In the genomic region with DNA sequence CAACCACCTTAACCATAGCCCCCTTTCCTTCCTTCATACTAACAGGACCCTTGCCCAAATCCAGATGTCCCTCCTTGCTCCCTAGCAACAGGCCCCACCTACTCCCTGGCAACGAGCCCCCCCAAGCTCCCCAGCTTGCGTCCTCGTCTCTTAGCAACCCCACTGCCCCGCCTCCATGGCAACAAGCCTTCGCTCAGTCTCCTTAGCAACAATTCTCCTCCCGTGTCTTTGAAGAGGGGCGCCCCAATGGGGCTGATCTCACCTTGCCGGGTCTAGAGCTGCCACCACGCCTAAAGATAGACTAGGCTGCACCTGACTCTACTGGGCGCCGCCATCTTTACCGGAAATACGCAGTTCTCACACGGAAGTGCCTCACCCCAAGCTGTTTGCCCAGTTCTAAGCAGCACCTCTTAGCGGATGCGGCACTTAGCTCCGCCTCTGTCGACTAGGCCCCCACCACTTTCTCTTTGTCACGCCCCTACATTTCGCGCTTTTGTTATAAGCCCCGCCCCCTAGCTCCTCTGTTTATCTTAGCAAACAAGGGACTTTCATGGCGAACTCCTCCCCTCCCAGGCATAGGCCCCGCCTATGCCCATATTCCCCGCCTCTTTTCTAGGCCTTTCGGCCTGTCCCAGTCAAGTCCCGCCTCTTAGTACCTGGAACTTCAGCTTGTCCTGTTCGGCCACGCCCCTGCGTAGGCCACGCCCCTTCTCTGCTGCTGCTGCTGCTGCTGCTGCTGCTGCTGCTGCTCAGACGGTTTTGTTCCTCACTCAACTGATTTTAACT, we compare ENCODE assay signal across 8 mouse cellular contexts. TPM values are rescaled to one million over a fixed set of nuclear protein-coding genes. Genes with fewer than 3 reads are reported as not detected.
DNase-seq lines count a peak whose midpoint lies in the region; ATAC-seq lines count a peak whose summit lies in the region.

A gene (minus strand): TSS at position 437 of the 786 bp plus-strand sequence.

- peak within 1 kb of the TSS; percentile 83 for H3K27ac ChIP-seq in heart, embryonic 10.5 days
- H3K27ac ChIP-seq in kidney, embryonic 15.5 days: peak within 1 kb of the TSS; percentile 81

- peaks cover 24% of the 10 kb centered on the region for H3K36me3 ChIP-seq in heart, embryonic 10.5 days
- H3K36me3 ChIP-seq in kidney, embryonic 15.5 days: peaks cover 28% of the 10 kb centered on the region

- under 1% methylated on average over 32 of the region's 32 CpGs for WGBS in heart, embryonic 10.5 days
- under 1% methylated on average over 32 of the region's 32 CpGs for WGBS in kidney, embryonic 15.5 days

- peak within 1 kb of the TSS; percentile 80 for H3K4me3 ChIP-seq in heart, embryonic 10.5 days
- peak within 1 kb of the TSS; percentile 89 for H3K4me3 ChIP-seq in kidney, embryonic 15.5 days (replicated peaks)

- H3K4me1 ChIP-seq in heart, embryonic 10.5 days: peaks cover 7% of the 10 kb centered on the region
- H3K4me1 ChIP-seq in kidney, embryonic 15.5 days: peaks cover 12% of the 10 kb centered on the region

- H3K9ac ChIP-seq in kidney, embryonic 15.5 days: peak within 1 kb of the TSS; percentile 59

- no peaks in the 10 kb centered on the region for H3K9me3 ChIP-seq in heart, embryonic 10.5 days
- H3K9me3 ChIP-seq in kidney, embryonic 15.5 days (replicated peaks): no peaks in the 10 kb centered on the region

- DNase-seq in B cell, adult 2 months: peak; percentile 97 to 99
- DNase-seq in brain, adult 2 months (ENCODE audit: low read depth, low spot score): peak; percentile 99
- DNase-seq in heart, embryonic 10.5 days (ENCODE audit: low spot score): peak; percentile 99
- DNase-seq in liver: peak; percentile 99
- DNase-seq in spleen, postnatal 4 days (ENCODE audit: low spot score in 2 of 2): peak; percentile 95 to 97

- ATAC-seq in erythroblast, adult 5-6 weeks (replicated peaks; ENCODE audit: low FRiP score, poor library complexity, severe bottlenecking): peak; percentile 96
- ATAC-seq in kidney, embryonic 15.5 days (replicated peaks; ENCODE audit: low FRiP score): peak; percentile 98
- ATAC-seq in monocyte, adult 5-6 weeks (replicated peaks; ENCODE audit: insufficient number of reproducible peaks, low FRiP score, low TSS enrichment, poor library complexity, severe bottlenecking): peak; percentile 97

- peak within 1 kb of the TSS; percentile 94 for H3K4me2 ChIP-seq in kidney, embryonic 15.5 days

- no peaks in the 10 kb centered on the region for H3K27me3 ChIP-seq in heart, embryonic 10.5 days (ENCODE audit: insufficient read depth, poor library complexity, severe bottlenecking)
- no peaks in the 10 kb centered on the region for H3K27me3 ChIP-seq in kidney, embryonic 15.5 days

RNA-seq across cellular contexts. Expression of the gene that starts here (rescaled TPM):
- 5.0 and 8.3 TPM in 2 replicates for total RNA-seq in erythroblast, adult 5-6 weeks (2015; ENCODE audit: low replicate concordance)
- total RNA-seq in erythroblast, adult 5-6 weeks (2017; ENCODE audit: low replicate concordance): 3.1 and 9.1 TPM in 2 replicates
- polyA plus RNA-seq in heart, embryonic 10.5 days (2016; fragmentation: Nextera tagmentation; extraction: Ambion mirVana): 105 and 118 TPM in 2 replicates
- polyA plus RNA-seq in kidney, embryonic 15.5 days (2015; fragmentation: Nextera tagmentation; extraction: Ambion mirVana): 112 and 119 TPM in 2 replicates
- 12.9 to 47.3 TPM (median 16.6 TPM) in 3 replicates for total RNA-seq in monocyte, adult 5-6 weeks (2017)

Comparison
In these comparisons a context has a peak if more than half of its experiments do, and no peak if none do; other contexts are left out.
1. Peak in every context shown above with its lines: DNase-seq, ATAC-seq, H3K4me3 ChIP-seq and H3K27ac ChIP-seq.